ENCODE assay signal across 7 mouse cellular contexts in genomic region chr14:102805936-102806923, GRCm38 (mm10).
DNase-seq lines count a peak whose midpoint lies in the region; TF ChIP-seq lines count a peak whose summit lies in the region.

No protein-coding gene starts in this region.

- H3K27ac ChIP-seq in bone marrow, adult 2 months (ENCODE audit: control insufficient read depth, insufficient read depth, low read depth, low read length, poor library complexity) = peak overlapping the region; percentile 76

- no peak for TF ChIP-seq POLR2A in bone marrow, adult 2 months (IDR thresholded peaks at IDR 0.05; ENCODE audit: borderline replicate concordance, control insufficient read depth, low read depth, low read length)

- peak; percentile 54 for DNase-seq in right cerebral cortex, postnatal 14 days
- DNase-seq in right cerebral cortex, postnatal 25 days = no peak
- peak; percentile 64 to 70 for DNase-seq in heart, adult 18-20 months
- peak; percentile 66 for DNase-seq in kidney, postnatal 10 days
- peak; percentile 39 for DNase-seq in lung, postnatal 25 days (ENCODE audit: low spot score)
- DNase-seq in thymus, postnatal 0 days (ENCODE audit: low spot score) = peak; percentile 64

- peak; percentile 24; the same call in 1 of the 2 replicates for TF ChIP-seq CTCF in bone marrow, adult 2 months (IDR thresholded peaks at IDR 0.05; ENCODE audit: control insufficient read depth, insufficient read depth, low read length)

- H3K4me3 ChIP-seq in bone marrow, adult 2 months (replicated peaks; ENCODE audit: control insufficient read depth, low read depth, low read length) = peak overlapping the region; percentile 47

- WGBS in bone marrow, adult 2 months = 6% methylated on average over 21 of the region's 21 CpGs

- peaks cover 1% of the 10 kb centered on the region; the same call in 1 of the 2 replicates for H3K4me1 ChIP-seq in bone marrow, adult 2 months (ENCODE audit: control insufficient read depth, insufficient read depth, low read length)
